Mouse (Mus musculus) liver, postnatal 0 days (tissue): ENCODE data around the gene BC049762.

Source experiments
- CTCF ChIP-seq: sonication (generic); IDR thresholded peaks from 2 replicates; pipeline ENCODE4 v1.5.1; 2016; ENCODE audit warnings: antibody characterized with exemption, low read depth
- EP300 ChIP-seq: IDR thresholded peaks from 2 replicates; pipeline ENCODE4 v1.6.1; 2016; ENCODE audit warnings: antibody characterized with exemption, low read depth, mild to moderate bottlenecking

DNA sequence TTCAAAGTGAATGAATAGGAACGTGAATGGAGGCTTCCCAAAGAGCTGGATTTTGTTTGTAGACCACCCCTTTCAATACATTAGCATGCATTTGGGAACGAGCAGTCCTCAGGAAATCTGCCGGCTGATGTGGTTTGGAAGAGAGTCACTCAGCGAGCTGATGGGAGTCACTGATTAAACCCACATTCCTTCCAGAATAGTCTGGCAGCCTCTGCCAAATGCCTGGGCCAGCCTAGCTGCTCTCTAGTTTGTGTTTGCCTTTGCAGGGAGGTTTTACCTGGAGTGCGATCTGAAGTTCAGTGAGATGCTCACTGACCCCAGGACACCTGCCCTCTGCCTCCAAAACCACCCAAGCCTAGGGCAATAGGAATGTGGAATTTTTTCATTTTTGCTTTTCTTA, 45.5 kb upstream of the BC049762 start:
- TF ChIP-seq CTCF, result no peak
- TF ChIP-seq EP300, result no peak
